Mouse (Mus musculus): ENCODE results near the gene Riok1. TPM values are rescaled to one million over a fixed set of nuclear protein-coding genes. Genes with fewer than 3 reads are reported as not detected.

Riok1 gene
- polyA plus RNA-seq, 1 experiment, result 42.0 TPM

DNA sequence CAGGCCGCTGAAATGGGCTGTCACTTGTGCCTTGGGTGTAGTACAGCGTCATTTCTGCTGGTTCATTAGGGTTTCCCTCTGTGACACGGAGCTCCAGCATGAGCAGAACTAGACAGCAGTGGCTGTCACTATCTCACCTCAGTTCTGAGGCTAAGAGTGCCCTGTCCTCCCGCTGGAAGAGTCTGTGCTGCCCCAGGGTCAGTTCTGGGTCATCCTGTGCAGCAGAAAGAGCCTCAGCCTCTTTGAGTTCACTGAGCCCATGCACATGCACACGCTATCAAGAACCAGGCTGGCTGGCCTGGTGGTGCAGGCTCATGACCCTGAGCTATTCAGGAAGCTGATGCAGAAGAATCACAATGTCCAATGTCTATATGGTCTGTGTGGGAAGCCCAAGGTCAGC, 37.6 kb downstream of the Riok1 start:
- H3K27ac ChIP-seq (ENCODE audit: control insufficient read depth, insufficient read depth, low read length), result no peak overlapping the region
- no peaks in the 10 kb centered on the region for H3K27me3 ChIP-seq (ENCODE audit: control insufficient read depth, insufficient read depth, low read length)
- 73% methylated on average over 5 of the region's 5 CpGs for WGBS
- TF ChIP-seq CTCF (IDR thresholded peaks at IDR 0.05; ENCODE audit: borderline replicate concordance, control insufficient read depth, extremely low read depth, insufficient read depth, low read length, poor library complexity), result no peak
- TF ChIP-seq POLR2A (IDR thresholded peaks at IDR 0.05; ENCODE audit: control insufficient read depth, extremely low read depth, insufficient read depth, low read length, poor library complexity), result no peak
- no peaks in the 10 kb centered on the region for H3K36me3 ChIP-seq (ENCODE audit: control insufficient read depth, insufficient read depth, low read length)
- no peak overlapping the region for H3K4me3 ChIP-seq (ENCODE audit: control insufficient read depth, insufficient read depth, low read length)
- peaks cover 7% of the 10 kb centered on the region for H3K4me1 ChIP-seq (replicated peaks; ENCODE audit: control insufficient read depth, insufficient read depth, low read length)
- DNase-seq, result no peak

DNA sequence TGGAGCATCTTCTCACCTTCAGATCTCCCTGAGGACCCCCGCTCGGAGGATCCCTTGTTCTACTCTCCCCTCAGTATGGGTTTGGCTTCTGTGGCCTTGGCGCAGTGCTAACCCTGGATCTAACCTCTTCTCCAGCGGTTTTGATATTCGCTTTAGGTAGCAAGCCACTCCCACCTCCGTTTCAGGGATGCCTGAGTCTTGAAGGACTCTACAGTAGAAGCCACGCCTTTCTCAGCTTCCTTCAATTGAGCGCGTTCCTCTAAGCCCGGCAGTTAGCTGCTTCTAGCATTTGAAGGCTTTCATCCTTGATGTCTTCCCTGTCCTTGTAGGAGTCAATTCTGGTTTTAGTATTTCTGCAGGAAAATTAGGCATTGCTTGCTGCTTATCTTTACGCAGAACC, 40.3 kb downstream of the Riok1 start:
- H3K27me3 ChIP-seq (ENCODE audit: control insufficient read depth, insufficient read depth, low read length), result no peaks in the 10 kb centered on the region
- TF ChIP-seq CTCF (IDR thresholded peaks at IDR 0.05; ENCODE audit: borderline replicate concordance, control insufficient read depth, extremely low read depth, insufficient read depth, low read length, poor library complexity), result no peak
- TF ChIP-seq POLR2A (IDR thresholded peaks at IDR 0.05; ENCODE audit: control insufficient read depth, extremely low read depth, insufficient read depth, low read length, poor library complexity), result no peak
- peak; percentile 33 for DNase-seq
- H3K4me1 ChIP-seq (replicated peaks; ENCODE audit: control insufficient read depth, insufficient read depth, low read length), result peaks cover 7% of the 10 kb centered on the region
- WGBS, result 16% methylated on average over 11 of the region's 11 CpGs
- H3K36me3 ChIP-seq (ENCODE audit: control insufficient read depth, insufficient read depth, low read length), result no peaks in the 10 kb centered on the region
- H3K4me3 ChIP-seq (ENCODE audit: control insufficient read depth, insufficient read depth, low read length), result no peak overlapping the region
- H3K27ac ChIP-seq (ENCODE audit: control insufficient read depth, insufficient read depth, low read length), result no peak overlapping the region

DNA sequence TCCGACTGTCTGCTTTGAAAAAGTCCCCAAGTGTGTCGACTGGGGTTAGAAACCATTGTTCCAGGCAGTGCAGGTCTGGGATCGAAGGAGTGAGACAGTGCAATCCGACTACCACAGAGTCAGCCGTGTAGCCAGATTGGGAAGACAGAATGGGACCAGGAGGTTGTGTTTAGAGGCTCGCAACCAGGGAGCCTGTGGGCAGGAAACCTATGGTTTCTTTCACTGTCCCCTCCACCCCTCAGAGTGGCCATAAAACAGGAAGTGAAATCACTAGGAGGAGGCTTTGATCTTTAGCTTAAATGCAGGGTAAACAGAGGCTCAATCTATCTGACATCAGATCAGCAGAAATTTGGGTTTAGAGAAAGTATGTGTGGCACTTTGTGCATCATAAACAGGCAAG, 42.0 kb downstream of the Riok1 start:
- Histone ChIP-seq H3K4me3 (ENCODE audit: control insufficient read depth, insufficient read depth, low read length) (no peak overlapping the region), H3K27me3 (ENCODE audit: control insufficient read depth, insufficient read depth, low read length) (no peaks in the 10 kb centered on the region), H3K4me1 (replicated peaks; ENCODE audit: control insufficient read depth, insufficient read depth, low read length) (peaks cover 7% of the 10 kb centered on the region), H3K27ac (ENCODE audit: control insufficient read depth, insufficient read depth, low read length) (no peak overlapping the region), H3K36me3 (ENCODE audit: control insufficient read depth, insufficient read depth, low read length) (no peaks in the 10 kb centered on the region)
- 35% methylated on average over 6 of the region's 6 CpGs for WGBS
- no peak for TF ChIP-seq POLR2A (IDR thresholded peaks at IDR 0.05; ENCODE audit: control insufficient read depth, extremely low read depth, insufficient read depth, low read length, poor library complexity)
- no peak for DNase-seq

DNA sequence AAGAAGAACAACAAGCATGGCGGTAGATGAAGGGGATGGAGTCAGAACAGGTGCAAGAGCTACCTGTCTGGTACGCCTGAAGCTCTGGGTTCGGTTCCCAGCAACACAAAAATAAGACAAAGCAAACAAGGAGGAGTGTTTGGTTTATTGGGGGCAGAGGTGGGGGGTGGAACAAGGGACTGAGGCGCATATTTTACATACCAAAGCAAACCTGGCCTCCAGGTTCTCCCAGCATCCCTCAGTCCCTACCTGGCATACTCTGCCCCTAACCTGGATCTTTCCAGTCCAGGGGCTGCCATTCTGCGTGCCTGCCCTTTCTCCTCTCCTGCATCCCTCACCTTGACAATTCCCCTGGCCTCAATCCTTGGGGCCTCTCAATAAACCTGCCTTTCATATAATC, 42.6 kb downstream of the Riok1 start:
- 95% methylated on average over 5 of the region's 5 CpGs for WGBS

DNA sequence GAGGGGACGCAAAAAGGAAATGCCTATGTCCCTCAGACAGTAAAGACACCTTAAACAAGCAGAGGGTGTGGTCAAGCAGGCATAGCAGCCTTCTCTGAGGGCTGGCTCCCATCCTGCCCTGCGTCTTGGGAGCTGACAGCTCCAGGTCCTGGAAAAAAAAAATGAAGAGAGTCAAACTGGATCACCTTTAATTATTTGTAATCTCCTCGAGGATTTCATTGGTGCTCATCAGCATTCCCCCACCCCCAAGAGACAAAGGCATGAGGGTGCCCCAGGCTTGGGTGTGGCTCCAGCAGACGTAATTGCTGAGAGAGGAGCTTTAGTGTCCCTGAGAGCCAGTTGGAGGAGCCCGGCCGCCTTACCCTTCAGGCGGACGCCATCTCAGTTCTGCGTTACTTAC, 43.2 kb downstream of the Riok1 start:
- peaks cover 7% of the 10 kb centered on the region for H3K4me1 ChIP-seq (replicated peaks; ENCODE audit: control insufficient read depth, insufficient read depth, low read length)
- no peaks in the 10 kb centered on the region for H3K36me3 ChIP-seq (ENCODE audit: control insufficient read depth, insufficient read depth, low read length)
- DNase-seq, result no peak
- TF ChIP-seq CTCF (IDR thresholded peaks at IDR 0.05; ENCODE audit: borderline replicate concordance, control insufficient read depth, extremely low read depth, insufficient read depth, low read length, poor library complexity) (no peak), POLR2A (IDR thresholded peaks at IDR 0.05; ENCODE audit: control insufficient read depth, extremely low read depth, insufficient read depth, low read length, poor library complexity) (no peak)
- WGBS, result 87% methylated on average over 9 of the region's 9 CpGs
- H3K27me3 ChIP-seq (ENCODE audit: control insufficient read depth, insufficient read depth, low read length), result no peaks in the 10 kb centered on the region
- H3K4me3 ChIP-seq (ENCODE audit: control insufficient read depth, insufficient read depth, low read length), result no peak overlapping the region
- H3K27ac ChIP-seq (ENCODE audit: control insufficient read depth, insufficient read depth, low read length), result no peak overlapping the region

More for the DNA sequence above, 42.6 kb downstream of the Riok1 start:
- TF ChIP-seq CTCF (IDR thresholded peaks at IDR 0.05; ENCODE audit: borderline replicate concordance, control insufficient read depth, extremely low read depth, insufficient read depth, low read length, poor library complexity) (no peak), POLR2A (IDR thresholded peaks at IDR 0.05; ENCODE audit: control insufficient read depth, extremely low read depth, insufficient read depth, low read length, poor library complexity) (no peak)
- DNase-seq, result no peak
- no peak overlapping the region for H3K4me3 ChIP-seq (ENCODE audit: control insufficient read depth, insufficient read depth, low read length)
- peaks cover 7% of the 10 kb centered on the region for H3K4me1 ChIP-seq (replicated peaks; ENCODE audit: control insufficient read depth, insufficient read depth, low read length)
- no peaks in the 10 kb centered on the region for H3K36me3 ChIP-seq (ENCODE audit: control insufficient read depth, insufficient read depth, low read length)
- no peaks in the 10 kb centered on the region for H3K27me3 ChIP-seq (ENCODE audit: control insufficient read depth, insufficient read depth, low read length)
- no peak overlapping the region for H3K27ac ChIP-seq (ENCODE audit: control insufficient read depth, insufficient read depth, low read length)

DNA sequence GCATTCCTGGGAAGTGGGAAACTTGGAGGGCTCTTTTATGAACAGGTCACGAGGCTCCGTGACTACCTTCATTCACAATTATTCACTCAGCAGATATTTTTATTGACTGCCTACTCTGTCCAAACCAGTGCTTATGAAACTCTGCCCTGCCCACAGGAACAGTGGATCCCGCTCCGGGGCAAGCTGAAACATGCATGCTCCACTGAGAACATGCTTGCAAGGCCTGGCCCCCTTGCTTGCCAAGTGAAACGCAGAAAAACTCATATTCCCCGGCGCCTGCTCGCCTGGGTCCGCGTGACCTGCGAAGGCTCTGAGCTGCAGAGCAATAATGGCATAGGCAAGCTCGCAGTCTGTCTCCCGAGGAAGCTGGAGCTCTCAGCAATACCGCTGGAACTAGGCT, 43.9 kb downstream of the Riok1 start:
- Histone ChIP-seq H3K27me3 (ENCODE audit: control insufficient read depth, insufficient read depth, low read length) (no peaks in the 10 kb centered on the region), H3K4me3 (ENCODE audit: control insufficient read depth, insufficient read depth, low read length) (no peak overlapping the region), H3K4me1 (replicated peaks; ENCODE audit: control insufficient read depth, insufficient read depth, low read length) (peaks cover 7% of the 10 kb centered on the region), H3K27ac (ENCODE audit: control insufficient read depth, insufficient read depth, low read length) (no peak overlapping the region), H3K36me3 (ENCODE audit: control insufficient read depth, insufficient read depth, low read length) (no peaks in the 10 kb centered on the region)
- WGBS, result 81% methylated on average over 14 of the region's 14 CpGs
- TF ChIP-seq POLR2A (IDR thresholded peaks at IDR 0.05; ENCODE audit: control insufficient read depth, extremely low read depth, insufficient read depth, low read length, poor library complexity), result no peak
- TF ChIP-seq CTCF (IDR thresholded peaks at IDR 0.05; ENCODE audit: borderline replicate concordance, control insufficient read depth, extremely low read depth, insufficient read depth, low read length, poor library complexity), result no peak
- DNase-seq, result no peak

DNA sequence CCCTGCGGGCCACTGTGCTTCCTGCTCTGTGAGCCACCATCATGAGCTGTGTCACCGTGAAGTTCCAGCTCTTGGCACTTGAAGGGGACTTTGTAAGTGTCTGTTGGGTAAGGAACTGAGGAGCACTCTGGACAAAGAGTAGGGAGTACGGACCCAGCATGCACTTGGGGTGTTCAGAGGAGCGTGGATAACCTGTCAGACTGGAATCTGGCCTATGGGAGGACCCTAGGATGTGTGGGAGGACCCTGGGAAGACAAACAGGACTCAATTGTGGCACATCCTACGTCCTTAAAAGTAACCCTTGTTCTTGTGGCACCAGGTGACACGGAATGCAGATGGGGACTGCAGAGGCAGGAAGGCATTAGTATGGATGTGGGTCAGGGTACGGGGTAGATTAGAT, 44.4 kb downstream of the Riok1 start:
- no peaks in the 10 kb centered on the region for H3K27me3 ChIP-seq (ENCODE audit: control insufficient read depth, insufficient read depth, low read length)
- no peak overlapping the region for H3K4me3 ChIP-seq (ENCODE audit: control insufficient read depth, insufficient read depth, low read length)
- no peak for DNase-seq
- H3K36me3 ChIP-seq (ENCODE audit: control insufficient read depth, insufficient read depth, low read length), result no peaks in the 10 kb centered on the region
- WGBS, result 78% methylated on average over 7 of the region's 7 CpGs
- H3K27ac ChIP-seq (ENCODE audit: control insufficient read depth, insufficient read depth, low read length), result no peak overlapping the region
- peaks cover 7% of the 10 kb centered on the region for H3K4me1 ChIP-seq (replicated peaks; ENCODE audit: control insufficient read depth, insufficient read depth, low read length)
- TF ChIP-seq POLR2A (IDR thresholded peaks at IDR 0.05; ENCODE audit: control insufficient read depth, extremely low read depth, insufficient read depth, low read length, poor library complexity), result no peak
- TF ChIP-seq CTCF (IDR thresholded peaks at IDR 0.05; ENCODE audit: borderline replicate concordance, control insufficient read depth, extremely low read depth, insufficient read depth, low read length, poor library complexity), result no peak
